Mouse (Mus musculus) cerebellum, adult 2 months (tissue): Measurements from ENCODE around the gene Chrng. TPM values are rescaled to one million over a fixed set of nuclear protein-coding genes. Genes with fewer than 3 reads are reported as not detected.
A peak's percentile ranks its signal among the peaks of the same experiment; 100 is the strongest.

Experiments used
- DNase-seq, 2 experiments: peaks; one replicate each; pipeline ENCODE4 v3.0.0; 2021
- H3K27ac ChIP-seq: fragments of 200-500 bp; 2 replicates; pipeline ENCODE4 v1.5.1; 2012; ENCODE audit warnings: low read length, control low read depth, inconsistent platforms; ENCODE audit not compliant: insufficient read depth
- H3K27me3 ChIP-seq: fragments of 200-500 bp; 2 replicates; pipeline ENCODE4 v1.6.1; 2012; ENCODE audit warnings: inconsistent platforms, mild to moderate bottlenecking, low read length, moderate library complexity; ENCODE audit not compliant: control insufficient read depth, insufficient read depth
- H3K4me1 ChIP-seq: fragments of 200-500 bp; 2 replicates; pipeline ENCODE4 v1.6.1; 2011; ENCODE audit warnings: low read length; ENCODE audit not compliant: control insufficient read depth, insufficient read depth
- H3K4me3 ChIP-seq: fragments of 200-500 bp; replicated peaks from 2 replicates; pipeline ENCODE3; 2011; ENCODE audit warnings: mild to moderate bottlenecking, low read depth, low read length, control low read depth; ENCODE audit not compliant: insufficient read depth
- CTCF ChIP-seq: fragments of 200-500 bp; IDR thresholded peaks from 2 replicates; pipeline ENCODE4 v1.5.1; 2011; ENCODE audit warnings: low read depth, mild to moderate bottlenecking, control low read depth, low read length, moderate library complexity, borderline replicate concordance; ENCODE audit not compliant: insufficient read depth
- POLR2A ChIP-seq: fragments of 200-500 bp; IDR thresholded peaks from 2 replicates; pipeline ENCODE4 v1.6.1; 2011; ENCODE audit warnings: low read length, control low read depth, borderline replicate concordance; ENCODE audit not compliant: insufficient read depth
- WGBS: fragments of 180-500 bp; shearing (Covaris S2); methylation state at CpG from one replicate; pipeline ENCODE4 v1.1.7; 2018; 5-methylcytosine and 5-hydroxymethylcytosine counted together
- polyA plus RNA-seq: library from polyadenylated mRNA; depleted of rRNA; stranded (reverse); fragments of >200 nt; gene quantifications from 2 replicates; pipeline ENCODE4 v1.2.3, GENCODE M21; 2012

Gene Chrng
- polyA plus RNA-seq, 1 experiment = not detected

- no peak for DNase-seq
Measured at GRCm38 (mm10) chr1:87185526-87185925, 18.9 kb upstream of the Chrng start.

GRCm38 (mm10) chr1:87186261-87187036 lies 18.0 kb upstream of the Chrng start:
- H3K27ac ChIP-seq = no peak overlapping the region
- H3K27me3 ChIP-seq = no peaks in the 10 kb centered on the region
- no peaks in the 10 kb centered on the region for H3K4me1 ChIP-seq
- 5% methylated on average over 54 of the region's 54 CpGs for WGBS
- peak overlapping the region; percentile 85 for H3K4me3 ChIP-seq
- peak in 1 of 2 experiments; percentile 22 for DNase-seq
- TF ChIP-seq CTCF (no peak), POLR2A (no peak)

More at GRCm38 (mm10) chr1:87185526-87185925, 18.9 kb upstream of the Chrng start:
- Histone ChIP-seq H3K27me3 (no peaks in the 10 kb centered on the region), H3K4me1 (no peaks in the 10 kb centered on the region), H3K4me3 (no peak overlapping the region), H3K27ac (no peak overlapping the region)
- TF ChIP-seq POLR2A (no peak), CTCF (no peak)
- 28% methylated on average over 13 of the region's 13 CpGs for WGBS

- peak overlapping the region; percentile 85 for H3K4me3 ChIP-seq
- H3K27me3 ChIP-seq = no peaks in the 10 kb centered on the region
- H3K27ac ChIP-seq = no peak overlapping the region
- DNase-seq = peak; percentile 66 to 80
- 2% methylated on average over 15 of the region's 15 CpGs for WGBS
- H3K4me1 ChIP-seq = no peaks in the 10 kb centered on the region
- TF ChIP-seq CTCF = peak; percentile 80
- no peak for TF ChIP-seq POLR2A
Measured at GRCm38 (mm10) chr1:87187037-87187355, 17.5 kb upstream of the Chrng start.

- H3K4me1 ChIP-seq = no peaks in the 10 kb centered on the region
- WGBS = 52% methylated on average over 4 of the region's 4 CpGs
- H3K27ac ChIP-seq = no peak within 1 kb of the TSS
- H3K4me3 ChIP-seq = no peak within 1 kb of the TSS
- TF ChIP-seq POLR2A (no peak), CTCF (no peak)
- no peaks in the 10 kb centered on the region for H3K27me3 ChIP-seq
- no peak for DNase-seq
Measured at GRCm38 (mm10) chr1:87190429-87190828, 14.0 kb upstream of the Chrng start, which contains the start of gene Chrnd. Gene Chrnd, plus strand, starts transcription at chr1:87190607.

GRCm38 (mm10) chr1:87197296-87197695 lies 7.2 kb upstream of the Chrng start:
- H3K4me3 ChIP-seq = no peak overlapping the region
- 18% methylated on average over 9 of the region's 9 CpGs for WGBS
- no peaks in the 10 kb centered on the region for H3K27me3 ChIP-seq
- no peak for DNase-seq
- H3K27ac ChIP-seq = no peak overlapping the region
- H3K4me1 ChIP-seq = no peaks in the 10 kb centered on the region
- no peak for TF ChIP-seq POLR2A
- no peak for TF ChIP-seq CTCF

GRCm38 (mm10) chr1:87198119-87199065 lies 6.1 kb upstream of the Chrng start:
- Histone ChIP-seq H3K27ac (no peak overlapping the region), H3K4me1 (no peaks in the 10 kb centered on the region), H3K4me3 (no peak overlapping the region), H3K27me3 (no peaks in the 10 kb centered on the region)
- WGBS = 71% methylated on average over 12 of the region's 12 CpGs
- no peak for DNase-seq
- no peak for TF ChIP-seq POLR2A
- no peak for TF ChIP-seq CTCF

GRCm38 (mm10) chr1:87200811-87201210 lies 3.6 kb upstream of the Chrng start:
- TF ChIP-seq CTCF (no peak), POLR2A (no peak)
- Histone ChIP-seq H3K4me3 (no peak overlapping the region), H3K4me1 (no peaks in the 10 kb centered on the region), H3K27me3 (no peaks in the 10 kb centered on the region), H3K27ac (no peak overlapping the region)
- no peak for DNase-seq
- WGBS = 60% methylated on average over 2 of the region's 2 CpGs
